Mouse (Mus musculus): Measurements from ENCODE around the gene Best1. TPM values are rescaled to one million over a fixed set of nuclear protein-coding genes. Genes with fewer than 3 reads are reported as not detected.

Gene Best1
- polyA plus RNA-seq, 1 experiment from 2014 or later: 2.5 TPM

DNA sequence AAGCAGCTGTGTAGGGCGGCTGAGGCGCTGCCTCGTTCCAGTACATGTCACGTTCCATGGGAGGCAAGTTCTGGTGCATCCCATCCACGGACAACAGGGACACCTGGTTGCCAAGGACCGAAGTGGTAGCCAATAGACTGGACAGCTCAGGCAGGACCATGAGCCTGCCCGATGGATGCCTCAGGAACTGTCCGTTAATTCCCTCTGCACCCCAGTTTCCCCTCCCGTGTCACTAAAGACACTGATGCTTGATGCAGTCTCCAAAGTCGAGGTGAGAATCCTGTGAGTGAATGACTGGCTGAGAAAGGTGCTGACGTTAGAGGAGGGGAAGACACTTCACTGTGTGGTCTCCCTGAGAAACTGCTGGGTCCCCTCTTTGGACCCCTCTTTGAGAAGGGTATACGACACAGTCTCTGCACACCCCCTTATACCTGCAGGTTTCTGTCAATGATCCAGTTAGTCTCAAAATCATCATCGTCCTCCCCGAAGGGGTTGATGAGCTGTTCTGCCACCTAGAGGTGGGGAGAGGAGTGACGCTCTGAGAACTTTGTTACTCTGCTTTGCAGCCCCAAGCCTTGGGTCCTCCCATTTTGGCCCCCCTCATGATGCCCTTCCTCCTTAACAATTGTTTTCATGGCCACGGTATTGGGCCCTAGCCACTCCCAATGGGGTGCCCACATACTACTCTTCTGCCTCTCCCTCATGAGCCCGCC, 12.1 kb downstream of the Best1 start:
- H3K36me3 ChIP-seq (ENCODE audit: control insufficient read depth, insufficient read depth, low read length): peaks cover 21% of the 10 kb centered on the region
- H3K27ac ChIP-seq (replicated peaks; ENCODE audit: low read depth, low read length): no peak overlapping the region
- H3K27me3 ChIP-seq (ENCODE audit: control insufficient read depth, insufficient read depth, low read length): no peaks in the 10 kb centered on the region
- H3K9me3 ChIP-seq (ENCODE audit: control insufficient read depth, low read length): no peaks in the 10 kb centered on the region
- WGBS: 66% methylated on average over 17 of the region's 17 CpGs
- H3K4me1 ChIP-seq (ENCODE audit: control insufficient read depth, insufficient read depth, low read length): peaks cover 4% of the 10 kb centered on the region; the same call in 1 of the 2 replicates
- no peak for ATAC-seq (ENCODE audit: low FRiP score, low TSS enrichment)
- H3K4me2 ChIP-seq (ENCODE audit: low read length): no peak overlapping the region
- H3K4me3 ChIP-seq (replicated peaks; ENCODE audit: low read depth, low read length): no peak overlapping the region
- H3K9ac ChIP-seq (replicated peaks; ENCODE audit: low read length): no peak overlapping the region
- no peak for DNase-seq

DNA sequence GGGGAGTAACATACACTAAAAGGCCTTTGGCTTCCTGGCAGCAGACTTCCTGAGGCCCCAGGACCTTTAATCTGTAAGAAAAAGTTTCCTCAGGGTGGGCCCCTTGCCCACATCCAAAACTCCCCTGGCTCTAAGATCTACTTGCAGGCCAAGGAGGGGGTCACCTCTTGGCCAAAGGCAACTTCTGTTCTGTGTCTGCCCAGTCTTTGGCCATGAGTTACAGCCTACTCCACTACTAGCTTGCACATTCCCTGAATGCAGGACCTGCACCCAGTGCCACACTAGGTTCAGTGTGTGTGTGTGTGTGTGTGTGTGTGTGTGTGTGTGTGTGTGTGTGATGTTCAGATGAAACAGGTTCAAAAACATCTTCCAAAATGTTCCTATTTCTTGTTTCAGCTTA, 13.8 kb downstream of the Best1 start:
- H3K9ac ChIP-seq (replicated peaks; ENCODE audit: low read length): no peak overlapping the region
- peaks cover 26% of the 10 kb centered on the region for H3K36me3 ChIP-seq (ENCODE audit: control insufficient read depth, insufficient read depth, low read length)
- ATAC-seq (ENCODE audit: low FRiP score, low TSS enrichment): no peak
- DNase-seq: no peak
- no peak overlapping the region for H3K27ac ChIP-seq (replicated peaks; ENCODE audit: low read depth, low read length)
- no peak overlapping the region for H3K4me3 ChIP-seq (replicated peaks; ENCODE audit: low read depth, low read length)
- H3K27me3 ChIP-seq (ENCODE audit: control insufficient read depth, insufficient read depth, low read length): no peaks in the 10 kb centered on the region
- no peaks in the 10 kb centered on the region for H3K9me3 ChIP-seq (ENCODE audit: control insufficient read depth, low read length)
- H3K4me1 ChIP-seq (ENCODE audit: control insufficient read depth, insufficient read depth, low read length): peaks cover 11% of the 10 kb centered on the region
- H3K4me2 ChIP-seq (ENCODE audit: low read length): no peak overlapping the region

DNA sequence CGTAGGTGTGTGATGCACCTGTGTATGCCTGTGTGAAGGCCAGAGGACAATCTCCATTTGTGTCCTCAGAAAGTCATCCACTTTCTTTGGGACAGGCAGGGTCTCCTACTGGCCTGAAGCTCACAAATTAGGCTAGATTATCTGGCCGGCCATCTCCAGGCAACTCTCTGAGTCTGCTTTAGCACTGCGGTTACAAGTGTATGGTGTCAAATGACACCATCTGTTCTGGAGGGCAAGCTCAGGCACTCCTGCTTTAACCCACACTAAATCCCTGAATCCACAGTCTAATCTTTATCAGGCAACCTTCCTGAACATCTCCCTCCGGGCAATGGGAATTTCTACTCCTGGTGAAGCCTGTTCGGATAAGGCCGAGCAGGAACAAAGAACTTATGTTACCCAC, 14.2 kb downstream of the Best1 start:
- no peak for ATAC-seq (ENCODE audit: low FRiP score, low TSS enrichment)

DNA sequence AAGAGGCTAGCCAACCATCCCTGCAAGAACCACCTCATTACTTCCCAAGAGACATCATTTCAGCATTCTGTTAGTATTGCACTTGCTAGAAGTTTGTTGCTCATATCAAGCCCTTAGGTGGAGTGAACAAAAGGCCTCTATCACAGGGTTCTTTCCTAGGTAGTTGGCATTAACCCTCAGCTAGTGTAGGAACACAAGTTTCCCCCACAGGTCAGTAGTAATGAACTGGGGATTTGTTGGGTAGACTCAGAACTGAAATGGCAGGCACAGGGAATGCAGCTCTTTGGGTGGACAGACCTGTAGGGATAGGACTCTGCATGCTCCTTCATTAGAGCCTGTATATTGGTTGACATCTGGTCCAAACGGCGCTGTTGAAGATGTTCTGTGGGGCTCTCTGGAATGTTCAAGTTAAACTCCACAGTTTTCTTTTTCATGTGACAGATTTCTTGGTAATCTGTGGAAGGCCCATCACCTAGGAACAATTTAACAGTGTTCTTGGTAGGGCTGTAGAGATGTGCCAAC, 15.5 kb downstream of the Best1 start:
- Histone ChIP-seq H3K36me3 (ENCODE audit: control insufficient read depth, insufficient read depth, low read length) (peaks cover 26% of the 10 kb centered on the region), H3K27ac (replicated peaks; ENCODE audit: low read depth, low read length) (no peak overlapping the region), H3K4me2 (ENCODE audit: low read length) (no peak overlapping the region), H3K4me3 (replicated peaks; ENCODE audit: low read depth, low read length) (no peak overlapping the region), H3K9me3 (ENCODE audit: control insufficient read depth, low read length) (no peaks in the 10 kb centered on the region), H3K4me1 (ENCODE audit: control insufficient read depth, insufficient read depth, low read length) (peaks cover 19% of the 10 kb centered on the region), H3K9ac (replicated peaks; ENCODE audit: low read length) (no peak overlapping the region), H3K27me3 (ENCODE audit: control insufficient read depth, insufficient read depth, low read length) (no peaks in the 10 kb centered on the region)
- no peak for ATAC-seq (ENCODE audit: low FRiP score, low TSS enrichment)
- DNase-seq: no peak
- 97% methylated on average over 2 of the region's 2 CpGs for WGBS

More for the DNA sequence above, 14.2 kb downstream of the Best1 start:
- WGBS: 58% methylated on average over 6 of the region's 6 CpGs
- Histone ChIP-seq H3K9ac (replicated peaks; ENCODE audit: low read length) (no peak overlapping the region), H3K4me3 (replicated peaks; ENCODE audit: low read depth, low read length) (no peak overlapping the region), H3K36me3 (ENCODE audit: control insufficient read depth, insufficient read depth, low read length) (peaks cover 26% of the 10 kb centered on the region), H3K4me2 (ENCODE audit: low read length) (no peak overlapping the region), H3K4me1 (ENCODE audit: control insufficient read depth, insufficient read depth, low read length) (peaks cover 11% of the 10 kb centered on the region), H3K27me3 (ENCODE audit: control insufficient read depth, insufficient read depth, low read length) (no peaks in the 10 kb centered on the region), H3K9me3 (ENCODE audit: control insufficient read depth, low read length) (no peaks in the 10 kb centered on the region), H3K27ac (replicated peaks; ENCODE audit: low read depth, low read length) (no peak overlapping the region)
- DNase-seq: no peak

DNA sequence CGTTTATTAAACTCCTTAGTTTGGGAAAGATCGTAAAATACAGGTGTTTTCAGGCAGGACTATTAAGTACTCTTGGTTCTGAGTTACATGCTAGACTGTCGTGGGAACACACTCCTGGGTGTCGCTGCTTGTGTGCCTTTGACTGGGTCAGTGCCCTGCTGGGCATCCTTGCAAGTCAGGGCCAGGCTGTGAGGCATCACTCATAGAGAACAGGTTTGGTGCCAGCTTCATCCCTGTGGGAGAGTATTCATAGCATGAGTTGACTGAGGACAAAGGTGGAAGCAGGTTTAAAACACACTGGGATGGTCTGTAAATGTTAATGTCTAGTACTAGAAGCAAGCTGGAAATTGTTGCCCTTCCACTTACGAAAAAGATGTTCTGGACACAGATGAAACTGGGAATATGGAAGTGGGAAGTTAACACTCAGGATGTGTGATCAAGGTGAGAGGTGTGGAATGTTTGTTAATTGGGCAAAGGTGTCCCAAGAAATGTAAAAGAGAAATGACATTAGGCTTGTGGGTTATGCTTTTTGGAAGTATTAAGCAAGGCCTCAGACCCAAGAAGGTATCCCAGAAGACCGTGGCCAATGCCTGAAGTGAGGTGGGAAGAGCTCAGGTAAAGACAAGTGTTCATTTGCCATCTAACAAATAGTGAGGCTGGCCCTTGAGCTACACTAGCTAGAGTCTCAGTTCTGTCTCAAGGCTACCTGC, 16.1 kb downstream of the Best1 start:
- Histone ChIP-seq H3K9me3 (ENCODE audit: control insufficient read depth, low read length) (no peaks in the 10 kb centered on the region), H3K27ac (replicated peaks; ENCODE audit: low read depth, low read length) (no peak overlapping the region), H3K27me3 (ENCODE audit: control insufficient read depth, insufficient read depth, low read length) (no peaks in the 10 kb centered on the region), H3K4me3 (replicated peaks; ENCODE audit: low read depth, low read length) (no peak overlapping the region), H3K4me1 (ENCODE audit: control insufficient read depth, insufficient read depth, low read length) (peaks cover 19% of the 10 kb centered on the region), H3K4me2 (ENCODE audit: low read length) (no peak overlapping the region), H3K36me3 (ENCODE audit: control insufficient read depth, insufficient read depth, low read length) (peaks cover 26% of the 10 kb centered on the region), H3K9ac (replicated peaks; ENCODE audit: low read length) (no peak overlapping the region)
- ATAC-seq (ENCODE audit: low FRiP score, low TSS enrichment): no peak
- DNase-seq: no peak
- 91% methylated on average over 6 of the region's 6 CpGs for WGBS

DNA sequence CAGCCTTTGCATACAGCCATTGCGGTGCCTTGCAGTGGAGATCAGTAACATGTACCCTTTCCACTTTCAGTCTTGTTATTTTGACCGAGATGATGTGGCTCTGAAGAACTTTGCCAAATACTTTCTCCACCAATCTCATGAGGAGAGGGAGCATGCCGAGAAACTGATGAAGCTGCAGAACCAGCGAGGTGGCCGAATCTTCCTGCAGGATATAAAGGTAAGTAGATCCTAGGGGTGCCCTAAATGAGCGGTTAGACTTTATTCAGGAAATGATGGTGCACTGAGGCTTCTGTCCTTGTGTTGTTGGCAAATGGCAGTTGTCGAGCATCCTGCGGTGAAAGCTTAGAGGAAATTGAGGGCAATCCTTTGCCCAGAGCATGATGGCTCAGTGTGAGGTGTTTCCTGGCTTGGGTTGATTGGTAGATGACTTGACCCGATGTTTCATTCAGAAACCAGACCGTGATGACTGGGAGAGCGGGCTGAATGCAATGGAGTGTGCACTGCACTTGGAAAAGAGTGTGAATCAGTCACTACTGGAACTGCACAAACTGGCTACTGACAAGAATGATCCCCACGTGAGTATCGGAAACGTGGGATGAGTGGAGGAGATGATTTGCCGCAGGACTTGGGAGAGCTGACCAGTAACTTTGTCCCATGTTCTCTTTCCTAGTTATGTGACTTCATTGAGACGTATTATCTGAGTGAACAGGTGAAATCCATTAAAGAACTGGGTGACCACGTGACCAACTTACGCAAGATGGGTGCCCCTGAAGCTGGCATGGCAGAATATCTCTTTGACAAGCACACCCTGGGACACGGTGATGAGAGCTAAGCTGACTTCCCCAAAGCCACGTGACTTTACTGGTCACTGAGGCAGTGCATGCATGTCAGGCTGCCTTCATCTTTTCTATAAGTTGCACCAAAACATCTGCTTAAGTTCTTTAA, 17.1 kb downstream of the Best1 start:
- Histone ChIP-seq H3K4me1 (ENCODE audit: control insufficient read depth, insufficient read depth, low read length) (peaks cover 19% of the 10 kb centered on the region), H3K4me2 (ENCODE audit: low read length) (peak overlapping the region; percentile 85), H3K9ac (replicated peaks; ENCODE audit: low read length) (peak overlapping the region; percentile 76; the same call in 1 of the 2 replicates), H3K9me3 (ENCODE audit: control insufficient read depth, low read length) (no peaks in the 10 kb centered on the region), H3K27me3 (ENCODE audit: control insufficient read depth, insufficient read depth, low read length) (no peaks in the 10 kb centered on the region), H3K4me3 (replicated peaks; ENCODE audit: low read depth, low read length) (peak overlapping the region; percentile 85; the same call in 1 of the 2 replicates), H3K36me3 (ENCODE audit: control insufficient read depth, insufficient read depth, low read length) (peaks cover 26% of the 10 kb centered on the region), H3K27ac (replicated peaks; ENCODE audit: low read depth, low read length) (no peak overlapping the region)
- DNase-seq: no peak
- 92% methylated on average over 20 of the region's 20 CpGs for WGBS
- no peak for ATAC-seq (ENCODE audit: low FRiP score, low TSS enrichment)

DNA sequence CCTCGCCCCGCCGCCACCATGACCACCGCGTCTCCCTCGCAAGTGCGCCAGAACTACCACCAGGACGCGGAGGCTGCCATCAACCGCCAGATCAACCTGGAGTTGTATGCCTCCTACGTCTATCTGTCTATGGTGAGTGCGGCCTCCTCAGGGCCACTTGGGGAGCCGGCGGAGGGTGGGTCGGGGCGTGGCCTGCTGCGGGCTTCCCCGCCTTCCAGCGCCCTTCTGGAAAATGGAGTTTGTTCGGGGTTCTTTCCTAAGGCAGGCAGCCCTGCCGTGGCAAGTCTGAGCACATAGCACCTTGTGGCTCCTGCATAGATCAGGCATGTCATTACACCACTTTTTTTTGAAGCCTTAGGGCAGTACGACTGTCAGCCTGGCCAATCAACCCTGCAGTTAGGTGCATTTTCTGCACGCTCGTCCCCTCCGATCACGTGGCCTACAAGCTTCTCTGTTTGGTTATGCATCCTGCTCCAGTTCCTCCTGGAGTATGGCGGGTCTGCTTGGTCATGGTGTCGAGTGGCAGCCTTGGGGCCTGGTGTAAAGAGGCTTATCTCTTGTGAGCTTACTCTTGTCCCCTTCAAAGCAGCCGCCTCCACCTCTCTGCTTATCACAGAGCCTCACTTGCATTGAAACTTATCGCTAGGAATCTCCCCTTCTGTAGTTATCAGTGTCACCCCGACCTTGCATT, 18.4 kb downstream of the Best1 start:
- Histone ChIP-seq H3K9ac (replicated peaks; ENCODE audit: low read length) (peak overlapping the region; percentile 76), H3K9me3 (ENCODE audit: control insufficient read depth, low read length) (no peaks in the 10 kb centered on the region), H3K4me2 (ENCODE audit: low read length) (peak overlapping the region; percentile 85), H3K27me3 (ENCODE audit: control insufficient read depth, insufficient read depth, low read length) (no peaks in the 10 kb centered on the region), H3K4me1 (ENCODE audit: control insufficient read depth, insufficient read depth, low read length) (peaks cover 19% of the 10 kb centered on the region), H3K27ac (replicated peaks; ENCODE audit: low read depth, low read length) (peak overlapping the region; percentile 92), H3K4me3 (replicated peaks; ENCODE audit: low read depth, low read length) (peak overlapping the region; percentile 85), H3K36me3 (ENCODE audit: control insufficient read depth, insufficient read depth, low read length) (peaks cover 26% of the 10 kb centered on the region)
- peak; percentile 62 for DNase-seq
- peak; percentile 79 for ATAC-seq (ENCODE audit: low FRiP score, low TSS enrichment)
- under 1% methylated on average over 31 of the region's 31 CpGs for WGBS
